Mouse (Mus musculus): ENCODE data around the gene Ctnnbip1.
"Not testable (repeated sequence)": the region's sequence is repeated elsewhere in the genome, so short reads cannot be mapped to it uniquely, and the experiment has no call there.

The Ctnnbip1 gene

GRCm38 (mm10) chr4:149613497-149613896 is 95.5 kb downstream of the Ctnnbip1 start:
- not testable (repeated sequence) for DNase-seq (ENCODE audit: extremely low spot score, low spot score)

DNA sequence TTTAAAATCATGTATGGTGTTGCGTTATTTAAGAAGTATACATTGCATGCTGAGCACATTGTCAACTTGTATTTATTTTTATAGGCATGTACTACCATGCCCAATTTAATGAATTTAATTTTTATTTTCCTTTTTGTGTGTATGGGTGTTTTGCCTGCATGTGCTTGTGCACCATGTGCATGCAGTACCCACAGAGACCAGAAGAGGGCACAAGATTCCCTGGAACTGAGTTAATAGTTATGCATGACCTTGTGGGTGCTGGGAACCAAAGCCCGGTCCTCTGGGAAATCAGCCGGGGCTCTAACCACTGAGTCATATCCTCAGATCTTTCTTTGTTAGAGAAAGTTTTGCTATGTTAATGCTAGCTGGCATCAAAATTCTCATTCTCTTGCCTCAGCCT is 96.8 kb downstream of the Ctnnbip1 start:
- DNase-seq (ENCODE audit: extremely low spot score, low spot score) = no peak

Measured in neural tube, embryonic 10.5 days (tissue).